Mouse (Mus musculus) A20 (cell line): ENCODE measurements around the gene Cybc1.

Experiments
- DNase-seq: peaks from one replicate; pipeline ENCODE4 v3.0.0-alpha.2; 2011; ENCODE audit warnings: low read depth, low spot score

Cybc1 gene

GRCm38 (mm10) chr11:121216831-121217230, 12.3 kb downstream of the Cybc1 start:
- no peak for DNase-seq

- DNase-seq: peak; percentile 99
Measured at GRCm38 (mm10) chr11:121204161-121205006, 24.7 kb downstream of the Cybc1 start, which contains the start of the genes Hexdc and Ogfod3. Hexdc (plus strand) TSS chr11:121204433. Ogfod3 (minus strand) TSS chr11:121204711.

- no peak for DNase-seq
Measured at GRCm38 (mm10) chr11:121203859-121204160, 25.3 kb downstream of the Cybc1 start.

GRCm38 (mm10) chr11:121201436-121202198, 27.5 kb downstream of the Cybc1 start:
- DNase-seq: peak; percentile 77

- no peak for DNase-seq
Measured at GRCm38 (mm10) chr11:121200781-121201180, 28.3 kb downstream of the Cybc1 start.

- DNase-seq: no peak
Measured at GRCm38 (mm10) chr11:121199851-121200250, 29.3 kb downstream of the Cybc1 start.

GRCm38 (mm10) chr11:121198622-121199021, 30.5 kb downstream of the Cybc1 start:
- DNase-seq: no peak

- no peak for DNase-seq
Measured at GRCm38 (mm10) chr11:121193415-121193814, 35.7 kb downstream of the Cybc1 start.

GRCm38 (mm10) chr11:121192742-121193141, 36.4 kb downstream of the Cybc1 start:
- no peak for DNase-seq

- DNase-seq: no peak
Measured at GRCm38 (mm10) chr11:121189681-121190080, 39.4 kb downstream of the Cybc1 start.

- DNase-seq: peak; percentile 61
Measured at GRCm38 (mm10) chr11:121176285-121177270, 52.5 kb downstream of the Cybc1 start.

- no peak for DNase-seq
Measured at GRCm38 (mm10) chr11:121174234-121174633, 54.9 kb downstream of the Cybc1 start.

GRCm38 (mm10) chr11:121173203-121173602, 55.9 kb downstream of the Cybc1 start:
- no peak for DNase-seq
